Comparison of ENCODE assay signal across 9 mouse cellular contexts in the genomic region with DNA sequence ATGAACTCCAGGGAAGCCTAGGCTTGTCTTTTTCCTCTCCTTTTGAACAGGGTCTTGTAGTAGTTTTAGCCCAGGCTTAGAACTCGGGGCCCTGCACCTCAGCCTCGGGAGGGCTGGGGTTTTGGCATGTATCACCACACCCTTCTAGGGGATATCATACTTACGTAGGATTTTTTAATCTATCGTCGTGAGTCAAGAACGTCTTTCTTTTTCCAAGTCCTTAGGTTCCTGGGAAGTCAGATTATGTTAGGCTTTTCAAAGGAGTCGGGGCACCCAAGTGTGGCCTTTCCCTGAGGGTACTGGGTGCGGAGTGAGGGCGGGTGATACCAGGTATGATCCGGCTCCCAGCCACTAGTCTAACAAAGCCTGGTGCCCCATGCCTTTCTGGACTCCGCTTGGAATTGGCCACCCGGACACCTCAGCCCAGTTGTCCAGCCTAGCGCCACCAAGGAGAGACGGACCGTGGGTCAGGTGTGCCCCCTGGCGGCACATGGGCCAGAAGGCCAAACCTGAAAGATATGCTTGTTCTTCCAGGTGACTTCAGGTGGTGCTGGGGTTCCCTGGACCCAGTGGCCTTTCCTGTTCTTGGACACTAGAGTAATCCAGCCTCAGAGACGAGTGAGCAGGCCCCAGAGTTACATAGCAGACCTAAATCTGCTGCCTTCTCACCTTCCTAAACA. TPM values are rescaled to one million over a fixed set of nuclear protein-coding genes. Genes with fewer than 3 reads are reported as not detected.
A peak's percentile ranks its signal among the peaks of the same experiment; 100 is the strongest.
DNase-seq lines count a peak whose midpoint lies in the region; ATAC-seq and TF ChIP-seq lines count a peak whose summit lies in the region.
"Had no signal": no experiment of that assay in that cellular context is flagged by ENCODE, and none has a peak within 500 bp of the region (broad histone marks: within the 10 kb centered on the region; RNA-seq: fewer than 3 reads in every experiment).

No protein-coding gene starts in this region.

- WGBS in kidney, postnatal 0 days, result 55% methylated on average over 17 of the region's 17 CpGs
- WGBS in small intestine, adult 2 months, result 75% methylated on average over 17 of the region's 17 CpGs
- WGBS in hindbrain, embryonic 14.5 days, result 71% methylated on average over 17 of the region's 17 CpGs
- 56% methylated on average over 17 of the region's 17 CpGs for whole genome bisulfite sequencing in heart, embryonic 12.5 days

- no peak overlapping the region for H3K9ac ChIP-seq in kidney, postnatal 0 days (ENCODE audit: low read depth, low read length)
- no peak overlapping the region for H3K9ac ChIP-seq in hindbrain, embryonic 14.5 days
- H3K9ac ChIP-seq in heart, embryonic 12.5 days, result no peak overlapping the region

- no peaks in the 10 kb centered on the region for H3K9me3 ChIP-seq in kidney, postnatal 0 days (replicated peaks; ENCODE audit: low read length)
- H3K9me3 ChIP-seq in hindbrain, embryonic 14.5 days (ENCODE audit: control insufficient read depth, low read length), result no peaks in the 10 kb centered on the region
- H3K9me3 ChIP-seq in heart, embryonic 12.5 days (replicated peaks), result no peaks in the 10 kb centered on the region

- H3K4me3 ChIP-seq in kidney, postnatal 0 days (replicated peaks; ENCODE audit: low read depth, low read length), result no peak overlapping the region
- no peak overlapping the region for H3K4me3 ChIP-seq in small intestine, adult 2 months (ENCODE audit: low read depth, low read length)
- H3K4me3 ChIP-seq in hindbrain, embryonic 14.5 days (replicated peaks; ENCODE audit: low read length), result no peak overlapping the region
- no peak overlapping the region for H3K4me3 ChIP-seq in heart, embryonic 12.5 days

- no peak overlapping the region for H3K4me2 ChIP-seq in kidney, postnatal 0 days (ENCODE audit: low read length)
- H3K4me2 ChIP-seq in hindbrain, embryonic 14.5 days (replicated peaks), result no peak overlapping the region
- H3K4me2 ChIP-seq in heart, embryonic 12.5 days, result no peak overlapping the region

- H3K27ac ChIP-seq in kidney, postnatal 0 days, result no peak overlapping the region
- no peak overlapping the region for H3K27ac ChIP-seq in small intestine, adult 2 months (ENCODE audit: insufficient read depth, low read depth, low read length)
- H3K27ac ChIP-seq in hindbrain, embryonic 14.5 days, result no peak overlapping the region
- H3K27ac ChIP-seq in heart, embryonic 12.5 days (ENCODE audit: poor library complexity, severe bottlenecking), result no peak overlapping the region

- H3K4me1 ChIP-seq in kidney, postnatal 0 days (replicated peaks; ENCODE audit: insufficient read depth, low read length), result peaks cover 10% of the 10 kb centered on the region
- H3K4me1 ChIP-seq in small intestine, adult 2 months (ENCODE audit: control insufficient read depth, insufficient read depth, insufficient read length, low read length), result peaks cover 29% of the 10 kb centered on the region
- H3K4me1 ChIP-seq in hindbrain, embryonic 14.5 days (replicated peaks; ENCODE audit: control insufficient read depth, insufficient read depth, low read length), result peaks cover 11% of the 10 kb centered on the region
- H3K4me1 ChIP-seq in heart, embryonic 12.5 days (replicated peaks), result peaks cover 16% of the 10 kb centered on the region

- TF ChIP-seq POLR2A in small intestine, adult 2 months (IDR thresholded peaks at IDR 0.05; ENCODE audit: low read depth, low read length), result no peak

- ATAC-seq in kidney, postnatal 0 days (replicated peaks; ENCODE audit: low FRiP score, low read depth), result no peak; the same call in 1 of the 2 replicates
- ATAC-seq in hindbrain, embryonic 14.5 days (ENCODE audit: low FRiP score), result no peak
- no peak for ATAC-seq in heart, embryonic 12.5 days (ENCODE audit: insufficient number of reproducible peaks, low FRiP score)

- H3K36me3 ChIP-seq in kidney, postnatal 0 days (ENCODE audit: insufficient read depth, low read length), result no peaks in the 10 kb centered on the region
- no peaks in the 10 kb centered on the region for H3K36me3 ChIP-seq in small intestine, adult 2 months (ENCODE audit: control insufficient read depth, insufficient read depth, low read length)
- H3K36me3 ChIP-seq in hindbrain, embryonic 14.5 days (replicated peaks; ENCODE audit: control insufficient read depth, insufficient read depth), result no peaks in the 10 kb centered on the region
- no peaks in the 10 kb centered on the region for H3K36me3 ChIP-seq in heart, embryonic 12.5 days

- peaks cover 33% of the 10 kb centered on the region for H3K27me3 ChIP-seq in kidney, postnatal 0 days (ENCODE audit: insufficient read depth, low read length)
- no peaks in the 10 kb centered on the region for H3K27me3 ChIP-seq in small intestine, adult 2 months (ENCODE audit: control insufficient read depth, insufficient read depth, low read length)
- peaks cover 61% of the 10 kb centered on the region for H3K27me3 ChIP-seq in hindbrain, embryonic 14.5 days (ENCODE audit: control insufficient read depth, insufficient read depth, low read length)
- peaks cover 48% of the 10 kb centered on the region for H3K27me3 ChIP-seq in heart, embryonic 12.5 days (replicated peaks)

- peak; percentile 81 for TF ChIP-seq CTCF in kidney, postnatal 0 days (IDR thresholded peaks at IDR 0.05; ENCODE audit: low read depth)
- TF ChIP-seq CTCF in small intestine, adult 2 months (IDR thresholded peaks at IDR 0.05; ENCODE audit: extremely low read depth, insufficient read length, insufficient replicate concordance, low read depth, low read length), result peak; percentile 48; the same call in 1 of the 2 replicates

- peak; percentile 62 for DNase-seq in adrenal gland, postnatal 14 days
- DNase-seq in adrenal gland, adult 18-20 months (ENCODE audit: low spot score in 2 of 2), result no peak
- peak; percentile 33 for DNase-seq in retina, embryonic 14.5 days (ENCODE audit: low spot score)
- no peak for DNase-seq in retina, postnatal 1 day
- peak; percentile 24 for DNase-seq in kidney, postnatal 0 days (ENCODE audit: low spot score)
- DNase-seq in hindbrain, embryonic 14.5 days (ENCODE audit: low spot score), result no peak

RNA-seq across cellular contexts. Expression of gene B3gnt6, which starts 7.6 kb away (rescaled TPM):
- total RNA-seq in adrenal gland, postnatal 14 days (2021), result 5.6 and 8.5 TPM in 2 replicates
- total RNA-seq in adrenal gland, adult 18-20 months (2021), result 1 to 10 TPM in 1 of 2 experiments, not detected in 1; 2.8 TPM
- 0.13 and 0.20 TPM in 2 replicates for polyA plus RNA-seq in kidney, postnatal 0 days (2015; fragmentation: Nextera tagmentation; extraction: Ambion mirVana)
- polyA plus RNA-seq in small intestine, adult 2 months (2012; rRNA removed), result 1.4 and 5.1 TPM in 2 replicates
- polyA plus RNA-seq in hindbrain, embryonic 14.5 days (2014; fragmentation: Nextera tagmentation; extraction: Ambion mirVana), result 0.25 and 0.31 TPM in 2 replicates
- polyA plus RNA-seq in heart, embryonic 12.5 days (2016; fragmentation: Nextera tagmentation; extraction: Ambion mirVana), result 0.10 TPM in 1 of 2 replicates, not detected in the other
- total RNA-seq: neutrophil, adult 5-6 weeks had no signal

RNA-seq across cellular contexts. Expression of gene Capn5, which starts 13.6 kb away (rescaled TPM):
- total RNA-seq in adrenal gland, postnatal 14 days (2021), result 6.2 and 9.8 TPM in 2 replicates
- total RNA-seq in adrenal gland, adult 18-20 months (2021), result 1 to 10 TPM; 4.2 to 4.6 TPM
- 12.9 and 13.0 TPM in 2 replicates for polyA plus RNA-seq in kidney, postnatal 0 days (2015; fragmentation: Nextera tagmentation; extraction: Ambion mirVana)
- polyA plus RNA-seq in small intestine, adult 2 months (2012; rRNA removed), result 15.6 and 17.2 TPM in 2 replicates
- 16.7 and 18.0 TPM in 2 replicates for polyA plus RNA-seq in hindbrain, embryonic 14.5 days (2014; fragmentation: Nextera tagmentation; extraction: Ambion mirVana)
- 7.4 and 8.0 TPM in 2 replicates for polyA plus RNA-seq in heart, embryonic 12.5 days (2016; fragmentation: Nextera tagmentation; extraction: Ambion mirVana)

RNA-seq across cellular contexts. Expression of gene Omp, which starts 46.4 kb away (rescaled TPM):
- 2.1 and 2.4 TPM in 2 replicates for total RNA-seq in adrenal gland, postnatal 14 days (2021)
- total RNA-seq in adrenal gland, adult 18-20 months (2021), result 1 to 10 TPM in 1 of 2 experiments, not detected in 1; 4.4 TPM
- 0.38 and 0.50 TPM in 2 replicates for polyA plus RNA-seq in kidney, postnatal 0 days (2015; fragmentation: Nextera tagmentation; extraction: Ambion mirVana)
- 0.65 and 1.4 TPM in 2 replicates for polyA plus RNA-seq in small intestine, adult 2 months (2012; rRNA removed)
- 0.31 and 0.32 TPM in 2 replicates for polyA plus RNA-seq in hindbrain, embryonic 14.5 days (2014; fragmentation: Nextera tagmentation; extraction: Ambion mirVana)
- polyA plus RNA-seq in heart, embryonic 12.5 days (2016; fragmentation: Nextera tagmentation; extraction: Ambion mirVana), result 0.19 and 0.20 TPM in 2 replicates

Comparison
In these comparisons a context has a peak if more than half of its experiments do, and no peak if none do; other contexts are left out.
1. DNase-seq: peak in adrenal gland, postnatal 14 days (single experiment), retina, embryonic 14.5 days (single experiment) and kidney, postnatal 0 days (single experiment); none in adrenal gland, adult 18-20 months (0 of 2), retina, postnatal 1 day (single experiment) and hindbrain, embryonic 14.5 days (single experiment).